Mouse (Mus musculus): ENCODE results near the gene Sptb.

DNA sequence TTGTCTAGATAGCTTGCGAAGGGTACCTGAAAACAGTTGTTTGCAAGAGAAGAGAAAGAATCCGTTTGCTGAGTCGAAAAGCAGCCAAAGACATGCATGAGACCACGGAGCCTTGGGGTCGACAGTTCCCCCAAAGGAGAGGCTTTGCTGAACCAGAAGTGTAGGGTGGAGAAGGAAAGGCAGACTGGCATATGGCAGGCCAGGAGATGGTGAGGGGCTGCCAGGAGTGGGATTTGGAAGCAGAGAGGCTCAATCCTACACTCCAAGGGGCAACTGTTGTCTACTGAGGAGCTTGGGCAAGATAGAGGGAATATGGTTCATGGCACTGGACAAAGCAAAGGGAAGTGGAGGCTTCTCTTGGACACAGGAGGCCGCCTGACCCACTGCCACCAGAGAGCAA, 117.1 kb downstream of the Sptb start:
- no peak for TF ChIP-seq CTCF (IDR thresholded peaks at IDR 0.05; ENCODE audit: low read depth)
- TF ChIP-seq EP300 (IDR thresholded peaks at IDR 0.05; ENCODE audit: low read depth), result no peak

Data from liver, embryonic 14.5 days (tissue).